Mouse (Mus musculus): ENCODE data around the gene Srcap. TPM values are rescaled to one million over a fixed set of nuclear protein-coding genes. Genes with fewer than 3 reads are reported as not detected.
"Not testable (repeated sequence)": the region's sequence is repeated elsewhere in the genome, so short reads cannot be mapped to it uniquely, and the experiment has no call there.

Srcap gene
- polyA plus RNA-seq, 1 experiment from 2014 or later, result 12.6 TPM

GRCm38 (mm10) chr7:127475186-127475740 is 36.5 kb upstream of the Srcap start:
- H3K4me2 ChIP-seq, result no peak overlapping the region
- H3K4me3 ChIP-seq (replicated peaks), result no peak overlapping the region
- ATAC-seq (ENCODE audit: low read depth) (no peak), DNase-seq (no peak)
- H3K9me3 ChIP-seq (replicated peaks), result no peaks in the 10 kb centered on the region
- no peak overlapping the region for H3K27ac ChIP-seq
- 89% methylated on average over 11 of the region's 11 CpGs for WGBS (ENCODE audit: insufficient replicate concordance)
- H3K9ac ChIP-seq, result no peak overlapping the region
- peaks cover 49% of the 10 kb centered on the region for H3K36me3 ChIP-seq
- no peaks in the 10 kb centered on the region for H3K27me3 ChIP-seq
- peaks cover 46% of the 10 kb centered on the region for H3K4me1 ChIP-seq (replicated peaks)

GRCm38 (mm10) chr7:127476336-127476735 is 35.4 kb upstream of the Srcap start:
- peak overlapping the region; percentile 93; the same call in 1 of the 2 replicates for H3K27ac ChIP-seq
- H3K9me3 ChIP-seq (replicated peaks), result no peaks in the 10 kb centered on the region
- H3K4me2 ChIP-seq, result peak overlapping the region; percentile 89
- H3K9ac ChIP-seq, result peak overlapping the region; percentile 74
- DNase-seq, result no peak
- H3K27me3 ChIP-seq, result no peaks in the 10 kb centered on the region
- peaks cover 57% of the 10 kb centered on the region for H3K36me3 ChIP-seq
- ATAC-seq (ENCODE audit: low read depth), result no peak
- 90% methylated on average over 11 of the region's 11 CpGs for WGBS (ENCODE audit: insufficient replicate concordance)
- H3K4me3 ChIP-seq (replicated peaks), result peak overlapping the region; percentile 97
- peaks cover 57% of the 10 kb centered on the region for H3K4me1 ChIP-seq (replicated peaks)

GRCm38 (mm10) chr7:127476855-127477254 is 34.9 kb upstream of the Srcap start:
- Histone ChIP-seq H3K4me2 (peak overlapping the region; percentile 89), H3K27ac (peak overlapping the region; percentile 93), H3K27me3 (no peaks in the 10 kb centered on the region), H3K9ac (peak overlapping the region; percentile 74), H3K9me3 (replicated peaks) (no peaks in the 10 kb centered on the region), H3K36me3 (peaks cover 61% of the 10 kb centered on the region), H3K4me1 (replicated peaks) (peaks cover 60% of the 10 kb centered on the region), H3K4me3 (replicated peaks) (peak overlapping the region; percentile 97)
- DNase-seq (no peak), ATAC-seq (ENCODE audit: low read depth) (no peak)
- WGBS (ENCODE audit: insufficient replicate concordance), result 70% methylated on average over 4 of the region's 4 CpGs

GRCm38 (mm10) chr7:127477687-127478634 is 33.8 kb upstream of the Srcap start:
- under 1% methylated on average over 50 of the region's 50 CpGs for WGBS (ENCODE audit: insufficient replicate concordance)
- H3K9ac ChIP-seq, result peak overlapping the region; percentile 98
- H3K4me3 ChIP-seq (replicated peaks), result peak overlapping the region; percentile 97
- H3K36me3 ChIP-seq, result peaks cover 66% of the 10 kb centered on the region
- no peaks in the 10 kb centered on the region for H3K27me3 ChIP-seq
- peaks cover 51% of the 10 kb centered on the region for H3K4me1 ChIP-seq (replicated peaks)
- peak overlapping the region; percentile 93 for H3K27ac ChIP-seq
- DNase-seq, result peak; percentile 100
- peak overlapping the region; percentile 90 for H3K4me2 ChIP-seq
- peak; percentile 94 for ATAC-seq (ENCODE audit: low read depth)
- no peaks in the 10 kb centered on the region for H3K9me3 ChIP-seq (replicated peaks)

- Histone ChIP-seq H3K27ac (peak within 1 kb of the TSS; percentile 93), H3K4me3 (replicated peaks) (peak within 1 kb of the TSS; percentile 97), H3K9ac (peak within 1 kb of the TSS; percentile 98), H3K4me1 (replicated peaks) (peaks cover 48% of the 10 kb centered on the region), H3K9me3 (replicated peaks) (no peaks in the 10 kb centered on the region), H3K36me3 (peaks cover 64% of the 10 kb centered on the region), H3K4me2 (peak within 1 kb of the TSS; percentile 90), H3K27me3 (no peaks in the 10 kb centered on the region)
- WGBS (ENCODE audit: insufficient replicate concordance), result under 1% methylated on average over 62 of the region's 62 CpGs
- peak; percentile 83 for DNase-seq
- peak; percentile 34 for ATAC-seq (ENCODE audit: low read depth)
These were observed 33.0 kb upstream of the Srcap start, which contains the start of gene Fbrs for GRCm38 (mm10) chr7:127478635-127479317. TSS of gene Fbrs (plus strand) at chr7:127479199.

- 2% methylated on average over 48 of the region's 48 CpGs for WGBS (ENCODE audit: insufficient replicate concordance)
- H3K4me3 ChIP-seq (replicated peaks), result peak overlapping the region; percentile 97
- no peaks in the 10 kb centered on the region for H3K9me3 ChIP-seq (replicated peaks)
- DNase-seq, result peak; percentile 35
- H3K36me3 ChIP-seq, result peaks cover 64% of the 10 kb centered on the region
- peaks cover 48% of the 10 kb centered on the region for H3K4me1 ChIP-seq (replicated peaks)
- peak overlapping the region; percentile 90 for H3K4me2 ChIP-seq
- no peaks in the 10 kb centered on the region for H3K27me3 ChIP-seq
- H3K9ac ChIP-seq, result peak overlapping the region; percentile 98
- H3K27ac ChIP-seq, result peak overlapping the region; percentile 93
- no peak for ATAC-seq (ENCODE audit: low read depth)
These were observed 32.2 kb upstream of the Srcap start for GRCm38 (mm10) chr7:127479318-127480225.

GRCm38 (mm10) chr7:127480321-127480720 is 31.5 kb upstream of the Srcap start:
- H3K27me3 ChIP-seq, result no peaks in the 10 kb centered on the region
- no peak for DNase-seq
- no peaks in the 10 kb centered on the region for H3K9me3 ChIP-seq (replicated peaks)
- ATAC-seq (ENCODE audit: low read depth), result no peak
- peak overlapping the region; percentile 98 for H3K9ac ChIP-seq
- peak overlapping the region; percentile 93 for H3K27ac ChIP-seq
- H3K4me2 ChIP-seq, result peak overlapping the region; percentile 90
- peaks cover 46% of the 10 kb centered on the region for H3K4me1 ChIP-seq (replicated peaks)
- H3K4me3 ChIP-seq (replicated peaks), result peak overlapping the region; percentile 97
- H3K36me3 ChIP-seq, result peaks cover 64% of the 10 kb centered on the region
- 14% methylated on average over 2 of the region's 2 CpGs for WGBS (ENCODE audit: insufficient replicate concordance)

GRCm38 (mm10) chr7:127485416-127485815 is 26.4 kb upstream of the Srcap start:
- Histone ChIP-seq H3K4me3 (replicated peaks) (no peak overlapping the region), H3K9ac (no peak overlapping the region), H3K27me3 (no peaks in the 10 kb centered on the region), H3K36me3 (peaks cover 94% of the 10 kb centered on the region), H3K4me1 (replicated peaks) (peaks cover 18% of the 10 kb centered on the region), H3K27ac (no peak overlapping the region), H3K9me3 (replicated peaks) (no peaks in the 10 kb centered on the region), H3K4me2 (no peak overlapping the region)
- 88% methylated on average over 5 of the region's 5 CpGs for WGBS (ENCODE audit: insufficient replicate concordance)
- no peak for DNase-seq
- ATAC-seq (ENCODE audit: low read depth), result no peak

- H3K4me1 ChIP-seq (replicated peaks); DNase-seq; H3K9me3 ChIP-seq (replicated peaks); H3K4me3 ChIP-seq (replicated peaks); H3K27me3 ChIP-seq; ATAC-seq (ENCODE audit: low read depth); H3K4me2 ChIP-seq; H3K9ac ChIP-seq; H3K27ac ChIP-seq: not testable (repeated sequence)
- peaks cover 91% of the 10 kb centered on the region for H3K36me3 ChIP-seq
- WGBS (ENCODE audit: insufficient replicate concordance), result 80% methylated on average over 4 of the region's 5 CpGs
These were observed 23.4 kb upstream of the Srcap start for GRCm38 (mm10) chr7:127488364-127488763.

- DNase-seq (no peak), ATAC-seq (ENCODE audit: low read depth) (no peak)
- Histone ChIP-seq H3K9ac (no peak overlapping the region), H3K9me3 (replicated peaks) (no peaks in the 10 kb centered on the region), H3K4me2 (no peak overlapping the region), H3K36me3 (peaks cover 76% of the 10 kb centered on the region), H3K27ac (no peak overlapping the region), H3K27me3 (no peaks in the 10 kb centered on the region), H3K4me1 (replicated peaks) (0 out of 2 replicates have a peak, but pooled peaks cover 2% of the 10 kb centered on the region), H3K4me3 (replicated peaks) (no peak overlapping the region)
- 87% methylated on average over 7 of the region's 7 CpGs for WGBS (ENCODE audit: insufficient replicate concordance)
These were observed 21.8 kb upstream of the Srcap start for GRCm38 (mm10) chr7:127489982-127490381.
